Mouse (Mus musculus) kidney, postnatal 25 days (tissue): ENCODE measurements around the gene Mplkip.

ENCODE experiments used
- DNase-seq, 2 experiments: peaks; one replicate each; pipeline ENCODE4 v3.0.0; 2021; ENCODE audit warnings: mixed read lengths in 2 of 2

The Mplkip gene

GRCm38 (mm10) chr13:17694911-17695699, at the start of gene Mplkip, which contains the start of gene Sugct:
Gene Mplkip (plus strand): TSS chr13:17695192.
Gene Sugct (minus strand): TSS chr13:17695553.
- DNase-seq, result peak; percentile 100

DNA sequence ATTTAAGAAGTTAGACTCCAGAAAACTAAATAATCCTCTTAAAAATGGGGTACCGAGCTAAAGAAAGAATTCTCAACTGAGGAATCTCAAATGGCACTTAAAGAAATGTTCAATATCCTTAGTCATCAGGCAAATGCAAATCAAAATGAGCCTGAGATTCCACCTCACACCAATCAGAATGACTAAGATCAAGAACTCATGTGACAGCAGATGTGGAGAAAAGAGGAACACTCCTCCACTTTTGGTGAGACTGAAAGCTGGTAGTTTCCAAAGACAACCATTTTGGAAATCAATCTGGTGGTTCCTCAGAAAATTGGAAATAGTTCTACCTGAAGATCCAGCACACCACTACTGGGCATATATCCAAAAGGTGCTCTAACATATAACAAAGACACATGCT, 27.6 kb upstream of the Mplkip start:
- DNase-seq, result no peak

- DNase-seq, result peak; percentile 8 to 51
Observed at GRCm38 (mm10) chr13:17671122-17671521, 23.9 kb upstream of the Mplkip start.

- no peak for DNase-seq
Observed at GRCm38 (mm10) chr13:17689461-17689860, 5.5 kb upstream of the Mplkip start.

DNA sequence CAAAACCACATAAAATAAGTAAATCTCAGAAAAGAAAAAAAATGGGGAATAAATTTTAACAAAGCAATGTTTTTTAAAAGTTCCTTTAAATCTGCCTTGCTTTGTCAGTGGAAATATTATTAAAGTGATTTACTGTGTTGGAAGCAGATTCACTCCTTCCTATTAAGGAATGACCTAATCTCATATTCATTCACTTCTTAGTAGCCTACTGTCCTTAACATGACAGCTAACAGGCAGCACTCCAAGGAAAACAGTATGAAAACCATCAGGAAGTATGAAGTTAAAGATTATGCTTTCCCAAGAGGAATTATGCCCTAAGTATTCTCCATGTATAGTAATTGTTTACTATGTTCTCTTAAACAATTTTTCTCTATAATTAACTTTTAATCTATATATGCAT, 4.3 kb upstream of the Mplkip start:
- no peak for DNase-seq

GRCm38 (mm10) chr13:17691436-17691835, 3.6 kb upstream of the Mplkip start:
- DNase-seq, result peak in 1 of 2 experiments; percentile 25

GRCm38 (mm10) chr13:17693816-17694215, 1.2 kb upstream of the Mplkip start:
- peak in 1 of 2 experiments; percentile 32 for DNase-seq

DNA sequence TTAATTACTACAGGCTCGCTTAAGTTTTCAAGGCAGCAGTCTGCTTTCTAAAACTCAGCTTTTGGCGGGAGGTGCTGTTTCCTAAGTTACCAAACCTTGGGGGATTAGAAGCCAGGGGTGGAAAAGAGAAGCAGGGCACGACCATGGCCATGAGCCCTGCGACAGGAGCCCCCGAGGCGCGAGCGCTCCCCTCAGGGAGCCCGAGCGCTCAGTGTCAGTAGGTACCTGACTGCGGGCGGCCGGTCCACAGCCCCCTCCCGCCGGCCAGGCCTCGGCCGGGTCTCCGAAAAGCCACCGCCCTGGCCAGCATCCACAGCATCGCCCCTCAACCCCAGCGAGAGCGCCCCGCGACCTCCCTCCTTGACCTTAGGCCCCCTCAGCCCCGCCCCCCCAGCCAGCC, 578 bp upstream of the Mplkip start:
- DNase-seq, result no peak

DNA sequence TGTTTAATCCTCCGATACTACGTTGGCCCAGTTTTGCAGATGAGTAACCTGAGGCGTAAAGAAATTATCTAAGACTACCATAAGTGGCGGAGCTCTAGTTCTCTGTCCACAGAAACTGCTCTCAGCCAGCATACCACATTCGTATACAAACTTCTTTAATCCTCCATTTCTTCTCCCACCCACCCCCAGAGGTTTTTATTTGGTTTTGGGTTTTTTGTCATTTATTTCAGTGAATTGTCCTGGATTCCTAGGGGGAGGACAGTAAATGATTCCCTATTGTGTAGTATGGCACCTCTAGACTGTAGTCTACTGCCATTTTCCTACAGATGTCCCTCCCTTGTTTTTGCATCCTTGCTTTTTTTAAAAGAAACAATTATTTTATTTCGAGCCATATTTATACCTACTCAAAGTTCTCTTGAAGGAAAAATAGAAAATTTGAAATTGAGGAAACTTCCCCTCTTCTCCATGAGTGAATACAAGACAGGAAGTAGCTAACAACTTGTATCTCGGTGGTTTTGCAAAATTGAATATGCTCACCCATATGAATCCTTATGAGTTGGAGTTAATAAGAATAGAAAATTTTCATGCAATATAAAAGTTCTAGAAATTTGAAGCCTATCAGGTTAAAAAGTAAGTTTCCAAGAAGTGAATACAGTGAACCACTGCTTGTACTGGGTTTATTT, 1.0 kb downstream of the Mplkip start:
- DNase-seq, result no peak

- no peak for DNase-seq
Observed at GRCm38 (mm10) chr13:17700090-17700715, 5.2 kb downstream of the Mplkip start.

DNA sequence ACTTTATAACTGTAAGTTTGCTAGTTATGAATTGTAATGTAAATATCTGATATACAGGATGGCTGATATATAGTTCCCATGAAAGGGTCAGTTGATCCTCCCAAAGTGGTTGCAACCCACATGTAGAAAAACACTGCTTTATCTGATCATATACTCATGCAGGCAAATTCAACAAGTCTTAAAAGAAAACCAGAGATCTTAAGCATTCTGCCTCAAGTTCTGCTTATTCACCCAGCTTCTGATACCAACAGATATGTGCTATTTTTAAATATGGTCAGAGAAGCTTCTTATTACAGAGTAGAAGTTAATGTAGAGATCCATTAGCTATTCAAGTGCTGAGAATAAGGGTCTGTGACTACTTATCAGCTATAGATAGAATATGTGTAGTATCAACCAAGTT, 6.3 kb downstream of the Mplkip start:
- DNase-seq, result no peak

DNA sequence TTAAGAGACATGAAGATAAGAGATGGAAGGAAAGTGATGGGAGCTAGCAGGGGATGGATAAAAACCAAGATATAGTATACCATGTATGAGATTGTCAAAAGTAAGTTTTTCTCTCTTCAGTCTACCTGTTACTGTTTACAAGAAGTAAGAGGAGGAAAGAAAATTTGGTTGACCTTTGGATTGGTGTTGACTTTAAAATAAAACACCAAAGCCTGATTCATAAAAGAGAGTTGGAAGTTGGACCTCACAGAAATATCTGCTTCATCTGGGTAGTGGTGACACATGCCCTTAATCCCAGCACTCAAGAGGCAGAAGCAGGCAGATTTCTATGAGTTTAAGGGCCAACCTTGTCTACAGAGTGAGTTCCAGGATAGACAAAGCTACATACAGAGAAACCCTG, 7.3 kb downstream of the Mplkip start:
- no peak for DNase-seq

GRCm38 (mm10) chr13:17705188-17705826, 10.3 kb downstream of the Mplkip start:
- DNase-seq, result no peak

- no peak for DNase-seq
Observed at GRCm38 (mm10) chr13:17708784-17709311, 13.9 kb downstream of the Mplkip start.

DNA sequence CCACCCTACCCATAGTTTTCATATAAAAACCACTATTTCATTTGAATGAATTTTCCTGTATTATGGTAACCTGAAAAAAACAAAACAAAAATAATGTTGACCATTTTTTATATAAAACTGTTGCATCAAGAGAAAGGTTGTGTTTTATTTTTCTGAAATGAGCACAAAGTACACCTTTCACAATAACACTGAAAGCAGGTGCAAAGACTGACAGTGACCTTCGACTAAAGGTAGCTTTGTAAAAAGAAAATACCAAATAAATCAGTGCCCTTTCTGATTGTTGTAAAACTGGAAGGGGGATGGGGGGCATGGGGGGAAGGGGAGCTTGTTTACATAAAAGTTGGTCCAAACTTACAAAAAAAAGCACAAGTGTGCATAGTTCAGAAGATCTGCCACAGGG, 22.4 kb downstream of the Mplkip start:
- DNase-seq, result no peak

GRCm38 (mm10) chr13:17727922-17728321, 32.9 kb downstream of the Mplkip start:
- DNase-seq, result no peak

GRCm38 (mm10) chr13:17728798-17729197, 33.8 kb downstream of the Mplkip start:
- DNase-seq, result no peak
